Mouse (Mus musculus): Measurements from ENCODE around the gene Fbxo22.

GRCm38 (mm10) chr9:55250595-55251247, 42.0 kb downstream of the Fbxo22 start:
- TF ChIP-seq POLR2A (IDR thresholded peaks at IDR 0.05; ENCODE audit: borderline replicate concordance, control insufficient read depth, low read depth, low read length): no peak
- no peak for TF ChIP-seq CTCF (IDR thresholded peaks at IDR 0.05; ENCODE audit: control insufficient read depth, insufficient read depth, low read length)
